Mouse (Mus musculus): Measurements from ENCODE around the gene Ppm1h. TPM values are rescaled to one million over a fixed set of nuclear protein-coding genes. Genes with fewer than 3 reads are reported as not detected.

Ppm1h gene
- total and polyA plus RNA-seq, 3 experiments: 1.2 to 1.3 (median 1.3) TPM

DNA sequence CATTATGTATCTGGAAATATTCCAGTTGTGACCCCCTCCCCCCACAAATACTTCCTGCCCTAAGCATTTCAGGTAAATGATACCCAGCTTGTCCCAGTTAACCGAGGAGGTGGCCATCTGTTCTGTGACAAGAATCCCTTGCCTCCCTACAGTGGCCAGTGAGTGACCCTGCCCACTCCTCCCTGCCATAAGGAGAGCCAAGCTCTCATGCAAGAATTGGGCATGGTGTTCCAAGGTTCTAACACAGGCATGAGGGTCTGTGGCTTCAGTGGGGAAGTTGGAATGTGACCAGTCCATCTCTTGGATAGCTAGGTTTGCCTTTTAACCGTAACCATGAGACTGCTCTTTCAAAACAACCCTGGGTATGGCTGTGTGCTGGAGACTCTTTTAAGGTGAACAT, 198.9 kb downstream of the Ppm1h start:
- in situ Hi-C loops (cut with MboI; ENCODE audit: low pct_ligation_motif_present, low pct_unique_long_range_greater_than_20kb, low sequenced_read_pairs) (no loop called here), dilution Hi-C loops (cut with MboI; ENCODE audit: extremely low pct_ligation_motif_present, extremely low pct_unique_long_range_greater_than_20kb, low sequenced_read_pairs) (no loop called here)
- TF ChIP-seq TBP (conservative IDR thresholded peaks at IDR 0.05; ENCODE audit: low read depth, low read length) (no peak), MYC (IDR thresholded peaks at IDR 0.05; ENCODE audit: low read depth, low read length) (no peak), USF1 (IDR thresholded peaks at IDR 0.05; ENCODE audit: low read depth, low read length) (no peak), HCFC1 (IDR thresholded peaks at IDR 0.05; ENCODE audit: low read depth, low read length) (no peak), NRF1 (IDR thresholded peaks at IDR 0.05; ENCODE audit: low read depth, low read length) (no peak), TCF12 (IDR thresholded peaks at IDR 0.05; ENCODE audit: low read depth, low read length) (no peak)
- Histone ChIP-seq H3K4me3 (replicated peaks in 1 of 3; ENCODE audit: low read depth in 2 of 3, low read length in 2 of 3, poor library complexity in 1 of 3) (no peak overlapping the region), H3K4me2 (ENCODE audit: insufficient read depth, low read depth, poor library complexity, severe bottlenecking) (no peak overlapping the region), H3K27ac (ENCODE audit: insufficient read depth, low read depth) (no peak overlapping the region), H3K36me3 (replicated peaks in 1 of 2; ENCODE audit: control insufficient read depth in 1 of 2, insufficient read depth in 1 of 2, low read length in 1 of 2) (no peaks in the 10 kb centered on the region), H3K4me1 (ENCODE audit: control insufficient read depth in 1 of 2, insufficient read depth in 2 of 2) (no peaks in the 10 kb centered on the region; a peak in 1 of 4 replicates), H3K9ac (ENCODE audit: insufficient read depth, low read depth) (no peak overlapping the region), H3K79me2 (replicated peaks; ENCODE audit: control insufficient read depth, extremely low read depth, insufficient read depth, poor library complexity, severe bottlenecking) (no peaks in the 10 kb centered on the region), H3K27me3 (replicated peaks) (no peaks in the 10 kb centered on the region), H3K9me3 (replicated peaks; ENCODE audit: low read length) (no peaks in the 10 kb centered on the region)
- no peak for DNase-seq (ENCODE audit: extremely low read depth)

DNA sequence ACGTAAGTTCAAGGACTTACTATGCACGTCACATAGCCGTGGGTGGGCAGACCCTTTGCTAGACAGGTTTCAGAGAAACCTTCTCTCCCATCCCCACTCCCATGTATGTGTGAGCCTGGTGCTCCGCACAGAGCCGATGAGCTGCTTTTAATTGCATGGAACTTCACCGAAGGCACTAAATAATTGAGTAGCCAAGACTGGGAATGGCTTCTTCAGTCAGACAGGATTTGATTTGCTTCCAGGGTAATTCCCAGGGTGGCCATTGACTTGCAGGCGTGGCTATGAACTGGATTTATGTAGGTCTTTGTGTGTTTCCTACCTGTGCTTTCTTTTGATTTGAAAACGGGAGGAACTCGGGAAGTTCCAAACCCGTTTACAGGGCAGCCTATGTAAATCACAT, 202.9 kb downstream of the Ppm1h start:
- dilution Hi-C loops (cut with MboI; ENCODE audit: extremely low pct_ligation_motif_present, extremely low pct_unique_long_range_greater_than_20kb, low sequenced_read_pairs): no loop called here
- in situ Hi-C loops (cut with MboI; ENCODE audit: low pct_ligation_motif_present, low pct_unique_long_range_greater_than_20kb, low sequenced_read_pairs): no loop called here
- Histone ChIP-seq H3K4me1 (ENCODE audit: control insufficient read depth in 1 of 2, insufficient read depth in 2 of 2) (no peaks in the 10 kb centered on the region; a peak in 1 of 4 replicates), H3K27ac (ENCODE audit: insufficient read depth, low read depth) (no peak overlapping the region), H3K27me3 (replicated peaks) (no peaks in the 10 kb centered on the region), H3K79me2 (replicated peaks; ENCODE audit: control insufficient read depth, extremely low read depth, insufficient read depth, poor library complexity, severe bottlenecking) (no peaks in the 10 kb centered on the region), H3K9ac (ENCODE audit: insufficient read depth, low read depth) (no peak overlapping the region), H3K9me3 (replicated peaks; ENCODE audit: low read length) (no peaks in the 10 kb centered on the region), H3K36me3 (replicated peaks in 1 of 2; ENCODE audit: control insufficient read depth in 1 of 2, insufficient read depth in 1 of 2, low read length in 1 of 2) (no peaks in the 10 kb centered on the region), H3K4me2 (ENCODE audit: insufficient read depth, low read depth, poor library complexity, severe bottlenecking) (no peak overlapping the region), H3K4me3 (replicated peaks in 1 of 3; ENCODE audit: low read depth in 2 of 3, low read length in 2 of 3, poor library complexity in 1 of 3) (no peak overlapping the region)
- TF ChIP-seq IRF4 (IDR thresholded peaks at IDR 0.05; ENCODE audit: low read depth, low read length) (no peak), SMC3 (IDR thresholded peaks at IDR 0.05; ENCODE audit: low read depth, low read length) (no peak), CHD1 (IDR thresholded peaks at IDR 0.05; ENCODE audit: low read depth, low read length) (no peak), PAX5 (IDR thresholded peaks at IDR 0.05; ENCODE audit: low read length) (no peak), CHD2 (IDR thresholded peaks at IDR 0.05; ENCODE audit: low read length) (no peak), EP300 (IDR thresholded peaks at IDR 0.05; ENCODE audit: low read length) (no peak), ELF1 (IDR thresholded peaks at IDR 0.05; ENCODE audit: low read depth, low read length) (no peak), ZKSCAN1 (IDR thresholded peaks at IDR 0.05; ENCODE audit: borderline replicate concordance, low read depth, low read length) (no peak), RAD21 (IDR thresholded peaks at IDR 0.05; ENCODE audit: low read depth, low read length) (no peak), USF2 (conservative IDR thresholded peaks at IDR 0.05; ENCODE audit: low read depth, low read length) (no peak), JUN (IDR thresholded peaks at IDR 0.05; ENCODE audit: insufficient read depth, low read depth, low read length) (no peak), POLR2A (IDR thresholded peaks at IDR 0.05; ENCODE audit: low read depth, low read length) (no peak), TCF12 (IDR thresholded peaks at IDR 0.05; ENCODE audit: low read depth, low read length) (no peak), ZC3H11A (IDR thresholded peaks at IDR 0.05; ENCODE audit: low read depth, low read length) (no peak), MYC (IDR thresholded peaks at IDR 0.05; ENCODE audit: low read depth, low read length) (no peak), CTCF (conservative IDR thresholded peaks at IDR 0.05 in 1 of 2, IDR thresholded peaks at IDR 0.05 in 1 of 2; ENCODE audit: low read depth in 2 of 2, low read length in 2 of 2) (no peak)
- no peak for DNase-seq (ENCODE audit: extremely low read depth)
